Mouse (Mus musculus) stomach, postnatal 0 days (tissue): Measurements from ENCODE around the gene Marco.

Experiments used
- CTCF ChIP-seq: IDR thresholded peaks from 2 replicates; pipeline ENCODE4 v1.5.1; 2016; ENCODE audit warnings: antibody characterized with exemption, low read depth, mild to moderate bottlenecking, moderate library complexity
- EP300 ChIP-seq: optimal IDR thresholded peaks from 2 replicates; pipeline ENCODE3; 2016; ENCODE audit warnings: antibody characterized with exemption

DNA sequence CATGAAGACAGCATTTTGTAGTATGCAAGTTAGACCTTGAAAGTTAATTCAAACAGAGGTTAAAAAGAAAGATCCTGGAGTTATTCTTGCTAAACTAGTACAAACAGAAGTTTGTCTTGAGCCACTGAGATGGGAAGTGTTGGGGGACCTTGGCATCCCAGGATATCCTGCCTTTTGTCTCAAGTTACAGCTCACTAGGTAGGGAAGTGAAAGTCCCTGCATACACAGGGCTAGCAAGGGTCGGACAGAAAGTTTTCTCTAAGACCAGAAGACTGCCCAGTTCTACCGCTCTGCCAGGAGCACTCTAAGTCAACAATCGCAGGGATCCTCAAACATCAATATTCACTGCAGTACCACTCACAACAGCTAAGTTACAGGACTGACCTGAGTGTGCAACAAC lies 5.5 kb upstream of the Marco start:
- TF ChIP-seq CTCF (no peak), EP300 (no peak)
